Mouse (Mus musculus) lung, embryonic 14.5 days (tissue): ENCODE results near the gene Kdm5b. TPM values are rescaled to one million over a fixed set of nuclear protein-coding genes. Genes with fewer than 3 reads are reported as not detected.

Experiments used
- ATAC-seq: fragments of 200-750 bp; cut with Nextera tagmentation; 2 replicates; pipeline ENCODE4 v1.8.0; 2017; ENCODE audit warnings: mild to moderate bottlenecking, moderate TSS enrichment, moderate library complexity; ENCODE audit not compliant: insufficient read depth
- DNase-seq: peaks from one replicate; pipeline ENCODE4 v3.0.0-alpha.2; 2015
- H3K27ac ChIP-seq: fragments of 300-500 bp; sonication (generic); 2 replicates; pipeline ENCODE4 v1.5.1; 2014; ENCODE audit warnings: low read depth, mild to moderate bottlenecking, moderate library complexity
- H3K27me3 ChIP-seq: fragments of 300-500 bp; sonication (generic); 2 replicates; pipeline ENCODE4 v1.6.1; 2014; ENCODE audit warnings: low read length, control low read depth; ENCODE audit not compliant: insufficient read depth
- H3K36me3 ChIP-seq: fragments of 300-500 bp; sonication (generic); 2 replicates; pipeline ENCODE4 v1.6.1; 2014; ENCODE audit warnings: control low read depth; ENCODE audit not compliant: insufficient read depth
- H3K4me1 ChIP-seq: fragments of 300-500 bp; sonication (generic); 2 replicates; pipeline ENCODE4 v1.6.1; 2014; ENCODE audit warnings: antibody characterized with exemption, control low read depth; ENCODE audit not compliant: insufficient read depth
- H3K4me2 ChIP-seq: fragments of 300-500 bp; sonication (generic); 2 replicates; pipeline ENCODE4 v1.6.1; 2014; ENCODE audit warnings: mild to moderate bottlenecking
- H3K4me3 ChIP-seq: fragments of 300-500 bp; sonication (generic); 2 replicates; pipeline ENCODE4 v1.5.1; 2014; ENCODE audit warnings: low read depth, low read length
- H3K9ac ChIP-seq: fragments of 300-500 bp; sonication (generic); 2 replicates; pipeline ENCODE4 v1.6.1; 2014
- H3K9me3 ChIP-seq: fragments of 300-500 bp; sonication (generic); 2 replicates; pipeline ENCODE4 v1.6.1; 2016; ENCODE audit warnings: low read depth, low read length, control low read depth
- CTCF ChIP-seq: IDR thresholded peaks from 2 replicates; pipeline ENCODE4 v1.5.1; 2016; ENCODE audit warnings: antibody characterized with exemption, low read depth
- WGBS: fragments of 180-500 bp; shearing (Covaris S2); extraction: QIAGEN DNeasy Blood & Tissue Kit; methylation state at CpG from one replicate; pipeline ENCODE4 v1.1.7; 2014; 5-methylcytosine and 5-hydroxymethylcytosine counted together
- polyA plus RNA-seq: library from polyadenylated mRNA; unstranded; fragments of >200 nt; fragmentation: Nextera tagmentation; extraction: Ambion mirVana; gene quantifications from 2 replicates; pipeline ENCODE4 v1.2.1, GENCODE M21; 2014

Gene Kdm5b
- polyA plus RNA-seq, 1 experiment from 2014 or later, result 59.0 TPM

- no peak overlapping the region for H3K27ac ChIP-seq
- DNase-seq, result peak; percentile 67
- no peak overlapping the region for H3K9ac ChIP-seq
- H3K4me2 ChIP-seq, result no peak overlapping the region
- H3K4me3 ChIP-seq, result no peak overlapping the region
- no peaks in the 10 kb centered on the region for H3K36me3 ChIP-seq
- no peak for TF ChIP-seq CTCF
- H3K9me3 ChIP-seq, result no peaks in the 10 kb centered on the region
- H3K4me1 ChIP-seq, result peaks cover 8% of the 10 kb centered on the region; the same call in 1 of the 2 replicates
- ATAC-seq, result peak; percentile 73
- peaks cover 43% of the 10 kb centered on the region for H3K27me3 ChIP-seq
- 36% methylated on average over 4 of the region's 4 CpGs for WGBS
Observed at GRCm38 (mm10) chr1:134651851-134652398, 92.0 kb downstream of the Kdm5b start.

- H3K9me3 ChIP-seq, result no peaks in the 10 kb centered on the region
- DNase-seq, result no peak
- no peak overlapping the region for H3K4me3 ChIP-seq
- TF ChIP-seq CTCF, result no peak
- peaks cover 25% of the 10 kb centered on the region for H3K27me3 ChIP-seq
- peaks cover 7% of the 10 kb centered on the region; the same call in 1 of the 2 replicates for H3K4me1 ChIP-seq
- no peaks in the 10 kb centered on the region for H3K36me3 ChIP-seq
- WGBS, result 32% methylated on average over 10 of the region's 10 CpGs
- no peak for ATAC-seq
- H3K9ac ChIP-seq, result no peak overlapping the region
- no peak overlapping the region for H3K27ac ChIP-seq
- H3K4me2 ChIP-seq, result no peak overlapping the region
Observed at GRCm38 (mm10) chr1:134653603-134654257, 93.8 kb downstream of the Kdm5b start.

- H3K36me3 ChIP-seq, result no peaks in the 10 kb centered on the region
- H3K27ac ChIP-seq, result no peak overlapping the region
- DNase-seq, result no peak
- H3K27me3 ChIP-seq, result peaks cover 5% of the 10 kb centered on the region
- H3K9ac ChIP-seq, result no peak overlapping the region
- TF ChIP-seq CTCF, result no peak
- WGBS, result 16% methylated on average over 7 of the region's 7 CpGs
- ATAC-seq, result no peak
- no peak overlapping the region for H3K4me2 ChIP-seq
- H3K4me1 ChIP-seq, result no peaks in the 10 kb centered on the region
- H3K9me3 ChIP-seq, result no peaks in the 10 kb centered on the region
- H3K4me3 ChIP-seq, result no peak overlapping the region
Observed at GRCm38 (mm10) chr1:134658841-134659240, 98.9 kb downstream of the Kdm5b start.

GRCm38 (mm10) chr1:134660163-134660562, 100.2 kb downstream of the Kdm5b start:
- H3K27me3 ChIP-seq, result no peaks in the 10 kb centered on the region
- H3K4me1 ChIP-seq, result no peaks in the 10 kb centered on the region
- no peaks in the 10 kb centered on the region for H3K36me3 ChIP-seq
- H3K27ac ChIP-seq, result no peak overlapping the region
- DNase-seq (no peak), ATAC-seq (no peak)
- H3K4me3 ChIP-seq, result no peak overlapping the region
- H3K9me3 ChIP-seq, result no peaks in the 10 kb centered on the region
- no peak for TF ChIP-seq CTCF
- WGBS, result 27% methylated on average over 7 of the region's 7 CpGs
- no peak overlapping the region for H3K4me2 ChIP-seq
- H3K9ac ChIP-seq, result no peak overlapping the region

- no peaks in the 10 kb centered on the region for H3K27me3 ChIP-seq
- DNase-seq, result no peak
- H3K4me3 ChIP-seq, result no peak overlapping the region
- no peak overlapping the region for H3K27ac ChIP-seq
- no peaks in the 10 kb centered on the region for H3K4me1 ChIP-seq
- H3K9ac ChIP-seq, result no peak overlapping the region
- 59% methylated on average over 10 of the region's 10 CpGs for WGBS
- TF ChIP-seq CTCF, result no peak
- no peak overlapping the region for H3K4me2 ChIP-seq
- ATAC-seq, result no peak
- no peaks in the 10 kb centered on the region for H3K9me3 ChIP-seq
- H3K36me3 ChIP-seq, result no peaks in the 10 kb centered on the region
Observed at GRCm38 (mm10) chr1:134671234-134672070, 111.5 kb downstream of the Kdm5b start.

GRCm38 (mm10) chr1:134674312-134674711, 114.3 kb downstream of the Kdm5b start:
- ATAC-seq, result no peak

GRCm38 (mm10) chr1:134679445-134679844, 119.5 kb downstream of the Kdm5b start:
- Histone ChIP-seq H3K4me1 (no peaks in the 10 kb centered on the region), H3K36me3 (no peaks in the 10 kb centered on the region), H3K4me2 (no peak overlapping the region), H3K9ac (no peak overlapping the region), H3K27me3 (no peaks in the 10 kb centered on the region), H3K27ac (no peak overlapping the region), H3K9me3 (no peaks in the 10 kb centered on the region), H3K4me3 (no peak overlapping the region)
- WGBS, result 72% methylated on average over 4 of the region's 4 CpGs
- no peak for TF ChIP-seq CTCF
- DNase-seq, result no peak
- ATAC-seq, result no peak

More at GRCm38 (mm10) chr1:134674312-134674711, 114.3 kb downstream of the Kdm5b start:
- Histone ChIP-seq H3K9ac (no peak overlapping the region), H3K4me1 (no peaks in the 10 kb centered on the region), H3K36me3 (no peaks in the 10 kb centered on the region), H3K27me3 (no peaks in the 10 kb centered on the region), H3K27ac (no peak overlapping the region), H3K9me3 (no peaks in the 10 kb centered on the region), H3K4me3 (no peak overlapping the region), H3K4me2 (no peak overlapping the region)
- TF ChIP-seq CTCF, result peak; percentile 42
- 12% methylated on average over 1 of the region's 1 CpGs for WGBS
- DNase-seq, result peak; percentile 10
